In the genomic region with DNA sequence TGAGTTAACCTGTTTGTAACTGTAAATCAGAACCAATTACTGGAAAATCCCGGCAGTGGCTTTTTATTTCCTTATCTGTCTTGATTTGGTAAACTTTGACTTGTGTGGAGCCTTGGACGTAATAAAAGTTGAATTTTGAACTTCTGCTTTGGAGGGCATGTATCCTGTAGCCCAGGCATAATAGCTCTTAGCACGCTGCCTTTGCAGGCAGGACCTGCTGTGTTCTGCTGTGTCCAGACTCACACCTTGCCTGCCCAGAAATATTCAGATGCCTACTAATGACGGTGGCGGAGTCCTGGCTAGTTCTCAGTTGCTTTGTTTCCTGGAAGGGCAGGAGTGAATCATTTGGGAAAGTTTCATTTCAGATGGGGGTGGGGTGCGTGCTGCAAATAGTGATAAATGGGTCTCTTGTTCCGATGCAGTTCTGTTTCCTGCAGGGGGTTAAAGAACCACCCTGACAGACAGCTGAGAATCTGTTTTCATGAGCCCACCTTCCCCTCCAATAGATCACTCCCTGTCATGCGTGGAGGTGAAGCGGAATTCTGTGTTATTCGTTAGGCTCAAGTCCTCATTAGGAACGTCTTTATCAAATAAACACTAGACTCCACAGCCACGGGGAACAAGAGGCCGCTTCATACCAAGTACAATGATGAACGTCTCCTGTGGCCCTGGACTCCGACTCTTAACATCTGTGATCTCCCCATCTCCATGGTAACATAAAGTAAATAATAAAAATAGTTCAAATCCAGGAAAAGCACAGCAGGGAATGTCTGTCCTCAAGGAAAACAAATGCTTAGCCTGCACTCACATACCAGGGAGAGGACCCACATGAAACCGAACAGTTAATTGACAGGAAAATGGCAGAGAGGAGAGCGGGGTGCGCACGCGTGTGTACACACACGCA, we compare ENCODE assay signal across 9 mouse cellular contexts. TPM values are rescaled to one million over a fixed set of nuclear protein-coding genes. Genes with fewer than 3 reads are reported as not detected.
DNase-seq lines count a peak whose midpoint lies in the region; ATAC-seq lines count a peak whose summit lies in the region.
"Had no signal": no experiment of that assay in that cellular context is flagged by ENCODE, and none has a peak within 500 bp of the region (broad histone marks: within the 10 kb centered on the region; RNA-seq: fewer than 3 reads in every experiment).

No protein-coding gene starts in this region.

- no peak overlapping the region for H3K4me2 ChIP-seq in heart, embryonic 11.5 days
- peak overlapping the region; percentile 38 for H3K4me2 ChIP-seq in intestine, embryonic 14.5 days (ENCODE audit: low read length)

- intact Hi-C loops in heart, postnatal 36 days (cut with DNase I), result no loop called here

- WGBS in heart, embryonic 11.5 days (ENCODE audit: insufficient replicate concordance), result 65% methylated on average over 21 of the region's 21 CpGs
- 24% methylated on average over 21 of the region's 21 CpGs for WGBS in intestine, embryonic 14.5 days

- H3K27ac ChIP-seq in heart, embryonic 11.5 days (ENCODE audit: low read depth, low read length), result peak overlapping the region; percentile 18; the same call in 1 of the 2 replicates
- peak overlapping the region; percentile 83 for H3K27ac ChIP-seq in intestine, embryonic 14.5 days (ENCODE audit: low read depth)

- H3K9ac ChIP-seq in heart, embryonic 11.5 days (ENCODE audit: low read depth, low read length), result no peak overlapping the region
- 0 out of 2 replicates have a peak overlapping the region, but pooled peaks have one; percentile 5 for H3K9ac ChIP-seq in intestine, embryonic 14.5 days (ENCODE audit: low read length)

- no peaks in the 10 kb centered on the region for H3K27me3 ChIP-seq in heart, embryonic 11.5 days (ENCODE audit: control insufficient read depth, insufficient read depth, low read length)
- H3K27me3 ChIP-seq in intestine, embryonic 14.5 days (replicated peaks; ENCODE audit: control insufficient read depth, insufficient read depth, low read length), result no peaks in the 10 kb centered on the region
- H3K27me3 ChIP-seq: CH12.LX had no signal

- no peak overlapping the region for H3K4me3 ChIP-seq in heart, embryonic 11.5 days (ENCODE audit: low read depth, low read length)
- no peak overlapping the region for H3K4me3 ChIP-seq in intestine, embryonic 14.5 days (ENCODE audit: low read depth, low read length)

- H3K9me3 ChIP-seq in heart, embryonic 11.5 days (replicated peaks; ENCODE audit: control insufficient read depth, low read length), result no peaks in the 10 kb centered on the region
- H3K9me3 ChIP-seq in intestine, embryonic 14.5 days (ENCODE audit: control insufficient read depth, low read length), result no peaks in the 10 kb centered on the region

- no peaks in the 10 kb centered on the region for H3K4me1 ChIP-seq in heart, embryonic 11.5 days (ENCODE audit: control insufficient read depth, insufficient read depth, low read length)
- peaks cover 17% of the 10 kb centered on the region for H3K4me1 ChIP-seq in intestine, embryonic 14.5 days (replicated peaks; ENCODE audit: control insufficient read depth, insufficient read depth, low read length)

- H3K36me3 ChIP-seq in heart, embryonic 11.5 days (ENCODE audit: control insufficient read depth, insufficient read depth, low read length), result no peaks in the 10 kb centered on the region
- no peaks in the 10 kb centered on the region for H3K36me3 ChIP-seq in intestine, embryonic 14.5 days (ENCODE audit: control insufficient read depth, insufficient read depth, low read length)

- ATAC-seq in heart, embryonic 11.5 days (replicated peaks; ENCODE audit: insufficient number of reproducible peaks, low FRiP score, low TSS enrichment), result no peak
- ATAC-seq in intestine, embryonic 14.5 days (replicated peaks; ENCODE audit: low FRiP score, low TSS enrichment, low read depth), result peak; percentile 82
- no peak for ATAC-seq in frontal cortex, adult (ENCODE audit: low TSS enrichment)

- no peak for DNase-seq in heart, postnatal 36 days
- peak; percentile 39 for DNase-seq in embryo, embryonic 11.5 days (ENCODE audit: low read depth, low spot score)
- peak; percentile 74 for DNase-seq in intestine, embryonic 14.5 days (ENCODE audit: low spot score)
- peak; percentile 35 for DNase-seq in neural tube, embryonic 10.5 days (ENCODE audit: extremely low spot score, low spot score)
- DNase-seq in urinary bladder, postnatal 14 days (ENCODE audit: low spot score), result no peak
- no peak for DNase-seq in left cerebral cortex, adult 8-10 months (ENCODE audit: low spot score in 2 of 2)

RNA-seq across cellular contexts. Expression of a gene that starts 54.7 kb away (rescaled TPM):
- 144 and 167 TPM in 2 replicates for polyA plus RNA-seq in heart, embryonic 11.5 days (2014; fragmentation: Nextera tagmentation; extraction: Ambion mirVana)
- 10 to 100 TPM; 49.3 to 55.6 TPM for total RNA-seq in heart, postnatal 36 days (2021)
- polyA plus RNA-seq in intestine, embryonic 14.5 days (2014; fragmentation: Nextera tagmentation; extraction: Ambion mirVana), result 309 and 368 TPM in 2 replicates
- total RNA-seq in left cerebral cortex, adult 8-10 months (2022), result 10 to 100 TPM; 18.9 to 22.6 (median 20.5) TPM

Comparison
In these comparisons a context has a peak if more than half of its experiments do, and no peak if none do; other contexts are left out.
1. DNase-seq: peak in embryo, embryonic 11.5 days (single experiment), intestine, embryonic 14.5 days (single experiment) and neural tube, embryonic 10.5 days (single experiment); none in heart, postnatal 36 days (0 of 2), urinary bladder, postnatal 14 days (single experiment) and left cerebral cortex, adult 8-10 months (0 of 2).